Mouse (Mus musculus) heart, postnatal 4 days (tissue): ENCODE measurements around the gene Cstf2t. TPM values are rescaled to one million over a fixed set of nuclear protein-coding genes. Genes with fewer than 3 reads are reported as not detected.

Experiments
- DNase-seq: peaks from one replicate; pipeline ENCODE4 v3.0.0; 2021
- total RNA-seq, 2 experiments: library from RNA; stranded (reverse); gene quantifications; 2 replicates each; pipeline ENCODE4 v1.2.3; 2021

Gene Cstf2t
- total RNA-seq: 10 to 100 TPM; 38.7 to 39.0 TPM

DNA sequence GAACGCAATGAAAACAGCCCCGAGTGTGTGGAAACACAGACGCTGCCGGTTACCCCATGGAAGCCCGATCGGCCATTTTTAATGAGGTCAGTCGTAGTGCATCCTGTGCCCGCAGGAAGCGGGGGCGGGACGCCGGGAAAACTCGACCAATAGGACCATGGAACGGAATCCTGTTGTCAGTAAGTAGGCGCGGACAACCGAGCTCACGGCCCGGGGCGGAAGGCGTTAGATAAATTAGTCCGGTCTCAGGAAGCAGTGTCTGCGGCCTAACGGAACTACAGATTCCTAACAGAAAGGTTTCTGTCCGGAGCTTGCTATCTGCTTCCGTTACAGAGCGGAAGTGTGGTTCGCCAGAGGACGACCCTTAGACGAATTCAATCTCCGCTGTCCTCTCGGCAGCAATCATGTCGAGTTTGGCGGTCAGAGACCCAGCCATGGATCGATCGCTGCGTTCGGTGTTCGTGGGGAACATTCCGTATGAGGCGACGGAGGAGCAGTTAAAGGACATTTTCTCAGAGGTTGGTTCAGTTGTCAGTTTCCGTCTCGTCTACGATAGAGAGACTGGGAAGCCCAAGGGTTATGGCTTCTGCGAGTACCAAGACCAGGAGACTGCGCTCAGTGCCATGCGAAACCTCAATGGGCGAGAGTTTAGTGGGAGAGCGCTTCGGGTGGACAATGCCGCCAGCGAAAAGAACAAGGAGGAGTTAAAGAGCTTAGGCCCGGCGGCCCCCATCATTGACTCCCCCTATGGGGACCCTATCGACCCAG, at the start of gene Cstf2t:
Cstf2t (plus strand) TSS at position 176 of the 768 bp plus-strand sequence.
- DNase-seq: peak; percentile 99

DNA sequence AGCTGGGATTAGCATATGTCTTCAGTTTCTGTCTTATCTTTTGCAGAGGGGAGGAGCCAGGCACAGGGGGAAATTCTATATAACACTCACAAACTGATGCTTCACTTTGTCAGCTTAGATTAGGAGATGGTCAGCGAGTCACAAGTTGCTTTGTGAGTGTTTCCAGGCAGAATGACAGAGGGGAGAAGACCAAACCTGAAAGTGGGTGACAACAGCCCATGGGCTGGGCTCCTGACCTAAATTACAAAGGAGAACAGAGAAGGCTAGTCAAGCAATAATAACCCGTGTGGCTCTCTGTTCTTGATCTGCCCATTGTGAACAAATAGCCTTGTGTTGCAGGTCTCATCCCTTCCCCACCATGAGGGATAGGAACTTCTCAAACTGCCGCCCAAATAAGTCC, 43.7 kb upstream of the Cstf2t start:
- no peak for DNase-seq

DNA sequence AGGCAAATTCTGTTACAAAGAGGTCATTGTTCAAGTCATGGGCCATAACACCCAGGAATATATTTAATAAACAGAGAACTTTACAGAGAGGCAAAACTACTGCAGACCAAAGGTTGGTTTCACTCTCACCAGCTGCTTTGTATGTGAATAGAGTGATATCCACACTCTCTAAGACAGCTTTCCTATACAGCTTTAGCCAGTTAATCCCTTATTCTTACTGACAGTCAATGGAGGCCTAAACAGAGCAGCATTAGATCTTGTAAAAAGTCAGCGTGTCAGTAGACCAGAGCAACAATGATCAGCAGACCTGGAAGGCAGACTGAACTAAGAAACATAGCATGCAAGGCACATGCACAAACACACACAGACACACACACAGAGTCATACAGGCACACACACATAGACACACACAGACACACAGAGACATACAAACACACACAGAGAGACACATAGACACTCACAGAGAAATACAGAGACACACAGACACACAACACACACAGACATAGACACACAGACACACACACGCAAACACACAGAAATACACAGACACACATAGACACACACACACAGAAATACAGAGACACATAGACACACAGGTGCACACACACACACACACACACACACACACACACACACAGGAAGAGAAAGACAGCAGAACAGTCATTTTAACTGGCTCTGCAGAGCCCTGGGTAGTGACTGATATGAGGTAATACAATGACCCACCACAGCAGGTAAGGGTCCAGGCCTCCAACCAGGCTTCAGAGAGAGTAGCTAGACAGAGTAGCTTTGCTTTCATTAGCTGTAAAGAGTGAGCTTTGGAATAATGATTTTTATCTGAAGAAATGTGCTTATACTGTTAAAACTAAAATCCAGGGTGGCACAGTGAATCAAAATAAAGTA, 41.4 kb upstream of the Cstf2t start:
- no peak for DNase-seq

DNA sequence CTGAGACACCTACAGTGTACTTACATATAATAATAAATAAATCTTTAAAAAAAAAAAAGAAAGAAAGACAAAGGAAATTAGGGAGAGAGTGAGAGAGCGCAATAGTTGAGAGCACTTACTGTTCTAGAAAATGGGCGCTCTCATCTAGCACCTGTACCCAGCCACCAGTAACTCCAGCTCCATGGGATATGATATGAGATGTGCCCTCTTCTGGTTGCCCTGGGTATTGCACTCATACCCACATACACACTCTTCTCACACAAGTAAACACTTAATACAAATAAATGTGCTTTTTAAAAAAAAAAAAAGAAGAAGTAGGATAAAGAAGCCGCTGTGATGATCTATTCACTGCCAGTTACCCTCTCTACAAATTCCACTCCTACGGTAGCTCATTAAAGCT, 36.0 kb upstream of the Cstf2t start:
- DNase-seq: no peak

DNA sequence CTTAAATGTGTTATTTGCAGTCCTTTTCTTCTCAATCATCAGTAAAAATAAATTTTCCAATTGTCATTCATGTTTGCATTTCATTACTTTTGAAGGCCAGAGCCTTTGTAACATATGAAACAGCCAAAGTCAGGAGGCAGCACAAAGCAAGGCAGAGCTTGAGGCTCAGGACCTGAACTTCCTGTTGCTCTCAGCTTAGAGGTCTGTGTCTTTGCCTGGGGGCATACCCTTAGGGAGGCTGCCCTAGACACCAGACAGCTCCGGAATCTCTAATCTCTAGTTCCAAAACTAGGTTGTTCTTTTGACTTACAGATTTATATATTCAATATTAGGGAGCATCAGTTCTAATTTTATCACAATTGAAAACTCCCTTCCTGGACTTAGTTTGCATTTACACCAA, 17.9 kb upstream of the Cstf2t start:
- no peak for DNase-seq

DNA sequence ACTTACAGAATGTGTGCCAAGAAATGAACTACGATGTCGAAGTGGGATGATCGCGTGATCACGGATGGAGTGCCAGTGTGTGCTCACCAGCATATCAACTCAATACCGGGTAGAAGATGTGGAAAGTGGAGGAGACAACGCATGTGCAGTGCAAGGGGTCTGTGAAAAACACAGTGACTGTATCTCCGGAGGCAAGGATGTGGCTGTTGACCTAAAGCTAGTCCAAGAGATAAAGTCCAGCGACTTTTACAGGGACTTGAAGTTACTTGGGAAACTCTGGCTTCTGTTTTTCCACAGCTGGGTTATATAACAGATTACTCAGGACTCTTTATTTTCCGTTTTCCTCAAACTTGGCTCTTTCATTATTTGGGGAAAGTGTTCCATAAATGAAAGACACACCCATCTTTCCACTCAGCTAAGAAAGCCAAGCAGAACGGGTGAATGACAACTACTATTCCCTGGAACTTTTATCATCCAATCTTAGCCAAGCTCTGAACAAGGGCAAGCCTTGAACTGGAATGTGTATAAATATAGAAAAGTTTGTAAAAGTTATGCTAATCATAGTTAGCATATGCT, 17.3 kb upstream of the Cstf2t start:
- DNase-seq: peak; percentile 18

DNA sequence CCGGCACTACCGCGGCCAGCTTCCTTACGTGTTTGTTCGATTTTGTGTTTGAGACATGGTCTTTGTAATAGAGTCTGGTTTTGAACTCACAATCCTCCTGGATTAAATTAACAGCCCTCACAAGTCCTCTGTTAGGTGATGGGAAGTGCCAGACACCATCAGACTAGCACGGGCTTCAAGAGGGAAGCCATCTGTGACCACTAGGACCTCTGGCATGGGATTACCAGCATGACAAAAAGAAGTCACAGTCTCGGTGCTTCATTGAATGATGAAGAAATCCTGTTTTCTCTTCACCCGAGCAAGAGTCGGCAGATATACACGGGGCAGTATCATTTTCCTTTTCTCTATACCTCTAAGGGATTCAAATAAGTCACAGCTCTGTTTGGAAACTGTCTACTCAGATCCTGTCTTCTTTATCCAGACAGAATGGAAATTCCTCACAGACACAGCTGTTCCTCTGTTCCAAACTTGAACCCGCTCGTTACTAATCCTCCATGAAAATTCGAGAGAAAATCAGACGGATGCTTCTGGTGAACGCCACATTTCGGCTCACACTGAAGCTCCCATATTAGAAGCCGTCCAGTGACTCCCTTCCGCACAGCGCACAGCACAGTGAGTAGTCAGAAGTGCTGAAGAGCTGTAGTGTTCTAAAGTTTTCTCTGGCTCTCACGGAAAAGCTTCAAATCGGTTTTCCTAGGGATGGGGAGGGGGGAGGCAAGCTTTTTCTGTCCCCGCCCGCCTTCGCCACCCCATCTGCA, 8.5 kb upstream of the Cstf2t start:
- no peak for DNase-seq

DNA sequence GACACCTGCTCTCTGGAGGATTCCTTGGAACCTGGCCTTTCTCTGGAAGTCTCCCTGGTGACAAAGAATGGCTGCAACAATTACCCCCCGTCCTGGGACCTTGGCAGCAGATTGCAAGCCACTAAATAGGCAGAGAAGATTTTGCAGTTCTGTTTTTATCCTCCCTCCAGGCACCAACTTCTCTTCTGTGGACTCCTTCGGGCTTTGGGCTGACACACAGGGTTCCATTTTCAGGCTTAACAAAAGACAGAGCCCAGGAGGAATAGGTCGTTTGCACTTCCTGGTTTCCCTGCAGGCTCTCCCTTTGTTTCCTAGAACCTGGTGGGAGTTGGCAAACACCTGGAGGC, 7.9 kb upstream of the Cstf2t start:
- peak; percentile 13 for DNase-seq

DNA sequence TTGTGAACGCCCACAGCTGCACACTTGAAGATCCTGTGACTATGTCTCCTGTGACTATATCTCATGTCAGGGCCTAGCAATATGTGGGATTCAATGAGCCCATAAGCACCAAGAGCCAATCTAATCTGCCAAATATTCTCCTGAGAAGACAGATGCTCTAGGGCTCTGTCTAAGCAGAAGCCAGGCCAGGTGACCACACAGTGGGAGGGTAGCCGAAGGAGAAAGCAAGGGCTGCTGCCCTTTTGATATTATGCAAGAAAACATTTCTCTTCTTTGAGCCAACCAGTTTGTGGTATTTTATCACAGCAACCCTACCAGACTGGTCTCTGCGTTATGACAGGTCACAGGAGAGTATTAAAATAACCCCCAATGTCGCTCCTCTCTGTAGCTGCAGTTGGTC, 6.5 kb upstream of the Cstf2t start:
- DNase-seq: no peak

DNA sequence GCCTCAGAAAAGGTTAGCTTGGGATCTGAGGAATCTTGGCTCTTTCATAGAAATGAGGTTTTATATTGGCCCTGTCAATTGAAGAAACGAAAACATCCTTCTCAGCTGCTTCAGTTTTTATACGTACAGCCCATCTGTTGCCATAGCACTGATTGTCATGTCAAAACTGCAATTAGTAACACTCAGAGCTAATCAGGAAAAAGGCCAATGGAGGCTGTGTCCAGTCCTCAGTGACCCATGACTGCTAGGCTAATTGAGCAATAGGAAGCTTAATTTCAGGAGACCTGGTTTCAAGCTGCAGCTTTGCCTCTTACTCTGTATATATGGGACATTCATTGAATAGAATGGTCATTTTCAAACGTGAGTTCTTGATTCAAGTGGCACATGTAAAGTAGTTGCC, 4.4 kb upstream of the Cstf2t start:
- DNase-seq: no peak

DNA sequence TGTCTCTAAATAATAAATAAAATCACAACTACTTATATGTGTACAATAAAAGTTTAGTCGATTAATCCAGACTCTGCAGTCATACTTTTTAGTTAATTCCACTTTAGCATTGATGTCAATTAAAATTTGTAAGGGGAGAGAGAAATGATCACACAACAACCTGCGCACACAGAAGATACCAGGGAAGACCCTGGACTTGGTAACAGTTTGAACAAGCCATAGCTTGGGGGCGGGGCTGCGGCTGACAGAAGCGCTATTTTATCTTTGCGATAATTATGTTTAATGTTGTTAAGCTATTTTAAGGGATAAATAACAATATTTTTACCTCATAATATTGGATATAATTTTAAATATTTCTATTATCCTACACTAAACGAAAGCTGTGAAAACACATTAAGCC, 411 bp upstream of the Cstf2t start:
- no peak for DNase-seq

DNA sequence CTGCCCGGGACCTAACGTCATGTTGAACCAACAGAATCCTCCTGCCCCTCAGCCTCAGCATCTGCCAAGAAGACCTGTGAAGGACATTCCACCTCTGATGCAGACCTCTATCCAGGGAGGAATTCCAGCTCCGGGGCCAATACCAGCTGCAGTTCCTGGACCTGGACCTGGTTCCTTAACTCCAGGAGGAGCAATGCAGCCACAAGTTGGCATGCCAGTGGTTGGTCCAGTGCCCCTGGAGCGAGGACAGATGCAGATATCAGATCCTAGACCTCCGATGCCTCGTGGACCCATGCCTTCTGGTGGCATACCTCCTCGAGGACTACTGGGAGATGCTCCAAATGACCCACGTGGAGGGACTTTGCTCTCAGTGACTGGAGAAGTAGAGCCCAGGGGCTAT, 1.1 kb downstream of the Cstf2t start:
- peak; percentile 11 for DNase-seq

DNA sequence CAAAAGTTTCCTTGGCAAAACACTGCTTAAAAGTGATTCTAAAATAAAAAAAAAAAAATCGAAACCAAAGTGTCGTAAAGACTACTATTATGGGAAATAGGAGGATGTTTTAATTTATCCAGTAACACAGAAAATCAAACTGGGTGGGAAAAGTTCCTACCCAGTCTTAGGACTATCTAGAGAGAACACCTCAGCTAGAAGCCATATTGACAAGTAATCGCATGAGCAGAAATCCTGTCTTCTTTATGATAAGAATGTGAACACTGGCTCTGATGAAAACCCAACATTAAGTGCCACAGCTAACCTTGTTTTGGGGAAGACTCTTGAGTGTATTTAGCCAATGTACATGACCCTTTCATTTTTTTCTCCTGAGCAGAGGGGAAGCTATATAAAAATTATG, 15.2 kb downstream of the Cstf2t start:
- DNase-seq: no peak

DNA sequence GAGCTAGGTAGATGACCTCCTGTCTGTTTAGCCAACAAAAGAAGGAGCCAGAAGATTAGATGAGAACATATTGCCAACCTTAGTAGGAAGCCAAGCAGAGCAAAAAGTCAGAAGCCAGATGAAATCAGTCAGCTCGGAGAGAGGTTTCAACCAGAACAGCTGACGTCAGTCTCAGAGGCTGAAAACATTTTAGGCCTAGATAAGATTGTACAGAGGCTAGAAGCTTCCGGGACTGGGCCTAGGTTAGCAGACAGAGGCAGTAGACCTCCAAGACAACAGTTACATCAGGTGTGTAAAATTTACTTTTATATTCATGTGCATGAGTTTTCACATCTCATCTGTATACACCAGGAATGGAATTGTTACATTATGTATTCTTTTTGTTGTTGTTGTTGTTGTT, 16.7 kb downstream of the Cstf2t start:
- no peak for DNase-seq

DNA sequence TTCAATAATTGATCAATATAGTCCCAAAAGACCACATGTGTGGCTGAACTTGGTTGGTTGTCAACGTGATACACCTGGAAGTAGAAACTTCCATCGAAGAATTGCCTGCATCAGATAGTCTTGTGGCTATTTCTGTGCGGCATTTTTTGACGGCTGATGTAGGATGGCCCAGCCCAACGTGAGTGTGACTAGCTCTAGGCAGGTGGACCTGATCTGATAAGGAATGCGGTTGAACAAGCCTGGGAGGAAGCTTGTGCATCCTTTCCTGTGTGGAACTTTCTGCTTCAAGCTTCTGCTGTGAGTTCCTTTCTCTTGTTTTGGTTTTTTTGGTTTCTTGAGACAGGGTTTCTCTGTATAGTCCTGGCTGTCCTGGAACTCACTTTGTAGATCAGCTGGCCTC, 22.1 kb downstream of the Cstf2t start:
- DNase-seq: no peak

DNA sequence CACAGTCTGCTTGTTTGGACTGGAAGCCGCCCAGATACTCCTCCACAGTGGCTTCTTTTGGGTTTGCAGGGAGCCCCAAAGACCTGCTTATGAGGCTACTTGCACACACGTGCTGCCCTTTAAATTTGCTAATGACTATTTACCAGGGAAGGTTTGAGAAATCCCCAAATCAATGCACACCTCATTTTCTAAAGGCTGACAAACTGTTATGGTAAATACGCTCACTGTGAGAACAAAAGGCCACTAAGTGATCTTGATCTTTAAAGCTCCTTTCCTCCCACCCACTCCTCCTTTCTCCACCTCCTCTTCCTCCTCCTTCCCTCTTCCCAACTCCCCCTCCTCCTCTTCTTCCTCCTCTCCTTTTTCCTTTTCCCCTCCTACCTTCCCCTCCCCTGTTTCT, 23.4 kb downstream of the Cstf2t start:
- DNase-seq: no peak

DNA sequence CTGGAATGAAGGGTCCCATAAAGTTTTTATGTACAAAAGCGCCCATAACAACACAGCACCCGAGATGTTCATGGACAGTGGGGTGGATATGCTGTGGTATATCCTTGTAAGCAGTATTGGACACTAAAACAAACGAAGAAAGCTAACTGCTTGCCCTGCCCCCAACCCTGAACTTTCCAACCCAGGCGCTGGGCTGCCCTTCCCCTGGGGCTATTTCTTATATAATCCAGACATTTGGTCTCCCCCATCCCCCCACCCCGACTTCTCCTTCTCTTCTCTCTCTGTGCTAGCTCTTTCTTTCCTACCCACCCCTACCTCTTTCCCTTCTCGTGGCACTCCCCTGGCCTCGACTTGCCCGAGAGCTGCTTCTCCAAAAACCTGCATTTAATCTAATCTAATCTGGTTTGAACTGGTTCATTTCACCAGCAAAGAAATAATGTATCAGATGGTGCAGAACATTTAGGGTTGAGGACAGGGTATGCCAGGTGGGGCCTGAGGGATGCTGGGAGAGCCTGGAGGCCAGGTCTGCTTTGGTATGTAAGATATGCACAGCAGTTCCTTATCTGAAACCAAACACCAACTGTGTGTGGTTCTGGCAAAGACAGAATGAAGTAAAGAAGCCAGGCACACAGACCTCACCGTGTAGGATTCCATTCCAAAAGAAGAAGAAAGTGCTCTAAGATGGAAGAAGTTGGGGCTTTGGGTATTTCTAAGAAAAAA, 24.4 kb downstream of the Cstf2t start:
- DNase-seq: no peak

DNA sequence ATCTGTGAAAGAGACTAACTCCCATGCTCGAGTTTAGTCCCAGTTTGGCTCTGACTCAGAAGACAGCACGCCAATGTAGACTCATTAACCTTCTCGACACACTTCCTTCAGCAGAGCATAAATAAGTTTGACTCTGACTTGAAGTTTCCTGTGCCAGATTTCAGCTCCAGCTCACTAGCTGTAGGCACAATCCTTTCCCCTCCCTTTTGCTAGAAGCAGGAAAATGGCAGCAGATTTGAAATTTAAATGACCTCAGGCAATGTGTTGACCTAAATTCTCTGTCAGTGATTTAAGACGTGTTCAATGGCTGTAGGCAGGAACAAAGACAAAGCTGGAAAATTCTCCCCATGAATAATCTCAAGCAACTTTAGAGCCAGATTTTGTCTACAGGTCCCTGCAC, 32.1 kb downstream of the Cstf2t start:
- DNase-seq: no peak

DNA sequence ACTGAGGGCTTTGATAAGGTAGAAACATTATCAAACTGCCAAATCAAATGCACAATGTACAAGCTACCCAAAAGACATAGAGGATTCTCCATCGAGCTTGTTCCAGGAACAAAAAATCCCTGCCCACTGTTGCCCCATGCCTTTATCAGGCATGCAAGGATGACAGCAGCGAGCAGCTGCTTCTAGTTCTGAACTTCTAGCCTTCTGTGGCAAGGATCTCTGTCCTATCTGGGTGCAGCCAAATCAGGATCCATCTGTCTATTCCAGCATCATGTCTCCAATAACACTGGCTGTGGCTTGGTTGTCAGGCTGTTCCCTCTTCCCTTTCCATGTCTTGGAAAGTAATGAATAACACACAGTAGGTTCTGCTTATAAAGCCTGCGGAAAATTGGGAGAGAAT, 42.0 kb downstream of the Cstf2t start:
- DNase-seq: no peak

DNA sequence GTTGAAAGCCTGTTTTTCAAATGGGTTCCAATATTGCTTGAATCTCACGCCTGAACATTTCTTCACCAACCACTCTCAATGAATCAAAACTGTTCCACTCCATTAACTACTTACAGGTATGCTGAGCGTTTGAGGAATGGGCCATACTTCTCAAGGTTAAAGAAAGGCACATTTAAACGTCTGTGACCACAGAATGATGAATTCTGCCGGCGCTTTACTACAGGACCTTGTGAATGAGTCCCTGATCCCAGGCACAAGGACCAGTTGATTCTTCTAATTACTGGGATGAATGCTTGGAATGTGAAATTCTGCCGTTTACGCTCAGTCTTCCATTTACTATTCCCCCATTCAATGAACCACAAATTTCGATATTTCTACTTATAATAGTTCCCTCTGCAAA, 50.0 kb downstream of the Cstf2t start:
- DNase-seq: no peak

DNA sequence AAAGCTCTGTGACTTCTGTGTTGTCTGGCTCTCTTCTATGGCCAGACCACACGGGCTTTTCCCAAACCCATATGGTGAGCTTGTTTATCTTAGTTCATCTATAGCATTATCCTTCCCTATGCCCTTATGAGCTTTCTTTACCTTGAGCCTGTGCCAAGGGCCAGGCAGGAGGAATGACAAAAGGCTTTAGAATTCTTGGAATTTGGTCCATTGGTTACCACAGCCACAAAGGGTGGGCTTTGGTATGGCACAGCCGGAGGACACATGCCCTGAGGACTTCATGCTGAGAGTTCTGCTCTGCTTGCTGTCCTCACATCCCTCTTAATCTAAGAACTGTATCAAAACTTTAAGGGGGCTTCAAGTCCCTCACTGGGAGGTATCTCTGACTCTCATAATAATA, 53.7 kb downstream of the Cstf2t start:
- DNase-seq: no peak
